Mouse (Mus musculus) heart, adult 8-10 months (tissue): ENCODE results near the gene Acsf3. TPM values are rescaled to one million over a fixed set of nuclear protein-coding genes. Genes with fewer than 3 reads are reported as not detected.
A peak's percentile ranks its signal among the peaks of the same experiment; 100 is the strongest.

Experiments
- DNase-seq: peaks from one replicate; pipeline ENCODE4 v3.0.0; 2022; ENCODE audit warnings: low spot score
- total RNA-seq, 4 experiments: library from RNA; stranded (reverse); gene quantifications; 2 replicates each; pipeline ENCODE4 v1.2.4; 2022

Acsf3 gene
- total RNA-seq, 4 experiments from 2014 or later: 35.2 to 36.2 (median 35.3) TPM

- DNase-seq: no peak
Measured at GRCm38 (mm10) chr8:122810376-122810775, 35.1 kb downstream of the Acsf3 start.

- DNase-seq: no peak
Measured at GRCm38 (mm10) chr8:122811870-122812494, 36.7 kb downstream of the Acsf3 start.

- no peak for DNase-seq
Measured at GRCm38 (mm10) chr8:122812610-122813250, 37.4 kb downstream of the Acsf3 start.

- DNase-seq: no peak
Measured at GRCm38 (mm10) chr8:122814608-122815007, 39.3 kb downstream of the Acsf3 start.

- no peak for DNase-seq
Measured at GRCm38 (mm10) chr8:122816965-122817364, 41.7 kb downstream of the Acsf3 start.

- DNase-seq: no peak
Measured at GRCm38 (mm10) chr8:122817724-122818496, 42.6 kb downstream of the Acsf3 start.

GRCm38 (mm10) chr8:122819776-122820175 is 44.5 kb downstream of the Acsf3 start:
- DNase-seq: no peak

- DNase-seq: no peak
Measured at GRCm38 (mm10) chr8:122824571-122824970, 49.3 kb downstream of the Acsf3 start.

- no peak for DNase-seq
Measured at GRCm38 (mm10) chr8:122824986-122825385, 49.7 kb downstream of the Acsf3 start.

GRCm38 (mm10) chr8:122825408-122825807 is 50.1 kb downstream of the Acsf3 start:
- no peak for DNase-seq

GRCm38 (mm10) chr8:122829396-122829795 is 54.1 kb downstream of the Acsf3 start:
- no peak for DNase-seq

- peak; percentile 91 for DNase-seq
Measured at GRCm38 (mm10) chr8:122830349-122831061, 55.2 kb downstream of the Acsf3 start.

- no peak for DNase-seq
Measured at GRCm38 (mm10) chr8:122834416-122834815, 59.1 kb downstream of the Acsf3 start.

- DNase-seq: peak; percentile 78
Measured at GRCm38 (mm10) chr8:122834971-122835370, 59.7 kb downstream of the Acsf3 start.

GRCm38 (mm10) chr8:122836199-122836598 is 60.9 kb downstream of the Acsf3 start:
- DNase-seq: no peak

- DNase-seq: no peak
Measured at GRCm38 (mm10) chr8:122836696-122837095, 61.4 kb downstream of the Acsf3 start.

- no peak for DNase-seq
Measured at GRCm38 (mm10) chr8:122844161-122844560, 68.9 kb downstream of the Acsf3 start.

GRCm38 (mm10) chr8:122845662-122846061 is 70.4 kb downstream of the Acsf3 start:
- DNase-seq: no peak

GRCm38 (mm10) chr8:122847829-122848561 is 72.7 kb downstream of the Acsf3 start, which contains the start of gene Cdh15:
Gene Cdh15, plus strand, starts transcription at chr8:122847966.
- no peak for DNase-seq

- no peak for DNase-seq
Measured at GRCm38 (mm10) chr8:122849152-122849910, 74.0 kb downstream of the Acsf3 start.
